Mouse (Mus musculus): ENCODE data around the gene Gm9857.
A peak's percentile ranks its signal among the peaks of the same experiment; 100 is the strongest.

Gm9857 gene

GRCm38 (mm10) chr3:108925677-108926076 is 14.6 kb downstream of the Gm9857 start:
- no peak for DNase-seq (ENCODE audit: low spot score in 2 of 2)

DNA sequence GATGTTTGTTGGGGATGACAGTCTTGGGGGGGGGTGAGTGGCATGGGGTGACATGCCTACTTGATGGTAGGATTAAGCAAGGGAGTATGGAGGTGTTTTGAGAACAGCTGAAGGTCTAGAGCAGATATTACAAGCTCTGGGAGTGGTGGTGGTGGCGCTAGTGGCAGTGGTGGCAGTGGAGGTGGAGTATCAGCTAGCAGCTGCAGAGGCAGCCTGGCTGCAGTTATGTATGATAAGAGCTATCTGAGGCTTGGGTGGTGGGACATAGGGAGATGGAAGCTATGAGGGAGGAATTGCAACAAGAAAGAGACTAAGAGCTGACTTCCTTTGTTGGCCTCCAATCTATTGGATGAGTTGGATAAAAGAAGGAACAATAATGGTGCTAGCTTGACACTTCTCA is 18.4 kb downstream of the Gm9857 start:
- DNase-seq (ENCODE audit: low spot score in 2 of 2): no peak

DNA sequence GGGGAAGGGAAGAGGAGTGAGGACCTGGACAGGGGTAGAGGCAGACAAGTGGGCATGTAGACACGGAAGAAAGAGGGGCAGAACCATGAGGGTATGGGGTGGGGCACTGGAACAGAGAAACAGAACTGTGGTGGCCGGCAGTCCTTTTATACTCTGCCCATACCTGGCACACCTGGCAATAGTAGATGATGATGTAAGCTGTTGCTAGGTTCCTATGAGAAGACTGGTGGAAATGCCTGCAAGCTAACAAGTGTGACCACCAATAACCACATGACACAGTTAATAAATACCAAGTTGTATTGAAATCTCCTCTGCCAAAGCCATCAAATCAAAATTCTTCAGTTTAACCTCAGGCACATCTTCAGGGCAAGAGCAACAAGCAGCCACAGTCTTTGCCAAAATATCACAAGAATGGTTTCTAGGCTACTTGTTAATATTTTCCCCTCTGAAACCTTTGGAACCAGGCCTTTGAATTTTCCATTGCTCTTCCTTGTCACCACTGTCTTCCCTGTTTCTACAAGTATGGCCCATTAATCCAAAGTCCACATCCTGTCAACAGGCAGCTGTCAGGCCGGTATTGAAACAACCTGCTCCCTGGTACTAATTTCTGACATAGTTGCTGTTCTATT is 19.7 kb downstream of the Gm9857 start:
- DNase-seq (ENCODE audit: low spot score in 2 of 2): no peak

- DNase-seq (ENCODE audit: low spot score in 2 of 2): no peak
Observed at GRCm38 (mm10) chr3:108918852-108919251, 21.4 kb downstream of the Gm9857 start.

DNA sequence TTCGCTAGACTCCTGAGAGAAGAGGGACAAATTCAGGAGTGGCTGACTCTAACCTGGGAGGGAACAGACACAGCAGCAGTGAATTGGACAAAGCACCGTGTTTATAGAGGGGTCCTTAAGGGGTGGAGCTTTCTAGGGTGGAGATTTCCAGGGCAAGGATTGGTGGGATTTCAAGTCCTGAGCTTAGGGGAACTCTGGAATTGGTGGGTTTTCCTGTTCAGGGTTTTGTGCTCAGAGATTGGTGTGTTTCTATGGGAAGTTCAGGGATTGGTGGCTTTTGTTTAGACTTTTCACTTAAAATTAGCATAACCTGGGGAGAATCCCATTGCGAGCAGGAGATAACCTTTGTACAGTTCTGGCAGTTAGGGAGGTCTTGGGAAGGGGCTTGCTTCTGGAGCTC is 22.3 kb downstream of the Gm9857 start:
- no peak for DNase-seq (ENCODE audit: low spot score in 2 of 2)

- DNase-seq (ENCODE audit: low spot score in 2 of 2): no peak
Observed at GRCm38 (mm10) chr3:108916857-108917256, 23.4 kb downstream of the Gm9857 start.

- no peak for DNase-seq (ENCODE audit: low spot score in 2 of 2)
Observed at GRCm38 (mm10) chr3:108915999-108916398, 24.2 kb downstream of the Gm9857 start.

DNA sequence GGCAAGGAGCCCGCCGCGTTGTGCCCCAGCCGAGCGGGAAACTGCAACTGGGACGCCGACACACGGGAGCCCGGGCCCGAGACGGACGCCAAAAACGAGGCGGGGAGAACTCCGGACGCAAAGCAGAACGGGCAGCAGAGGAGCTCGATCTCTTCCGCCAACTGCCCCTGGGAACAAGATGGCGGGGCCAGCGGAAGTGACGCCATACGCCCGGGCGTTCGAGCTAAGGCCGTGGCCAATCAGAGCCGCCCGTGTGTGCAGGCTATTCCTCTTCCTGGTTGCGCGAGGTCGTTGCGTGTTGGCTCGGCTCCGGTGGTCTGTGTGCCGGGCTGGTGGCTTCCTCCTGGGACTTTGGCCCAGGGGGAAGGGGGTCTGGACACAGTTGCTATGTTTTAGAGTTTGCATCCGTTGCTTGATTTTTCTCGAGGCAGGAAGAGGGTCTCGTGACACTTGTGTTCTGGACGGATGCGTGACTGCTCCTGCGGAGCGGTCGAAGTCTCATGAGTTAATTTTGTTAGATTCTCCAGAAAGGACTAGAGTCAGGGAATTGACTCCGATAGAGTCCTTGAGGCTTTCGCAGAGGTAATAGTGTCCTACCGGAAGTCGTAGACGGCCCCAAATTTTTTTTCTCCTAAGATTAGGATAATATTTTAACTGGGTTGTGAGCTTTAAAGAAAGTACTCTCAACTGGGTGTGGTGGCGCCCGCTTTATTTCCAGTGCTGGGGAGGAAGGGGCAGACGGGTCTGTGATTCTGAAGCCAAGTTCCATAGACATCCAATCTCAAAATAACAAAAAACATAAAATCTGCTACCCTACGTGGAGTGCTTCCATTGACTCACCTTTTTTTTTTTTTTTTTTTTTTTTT is 28.5 kb downstream of the Gm9857 start, which contains the start of gene Prpf38b:
Prpf38b (minus strand) TSS at position 180 of the 866 bp plus-strand sequence.
- DNase-seq (ENCODE audit: low spot score in 2 of 2): peak; percentile 83 to 93

GRCm38 (mm10) chr3:108911081-108911547 is 29.1 kb downstream of the Gm9857 start:
- peak; percentile 29 to 53 for DNase-seq (ENCODE audit: low spot score in 2 of 2)

GRCm38 (mm10) chr3:108910303-108911080 is 29.8 kb downstream of the Gm9857 start:
- no peak for DNase-seq (ENCODE audit: low spot score in 2 of 2)

DNA sequence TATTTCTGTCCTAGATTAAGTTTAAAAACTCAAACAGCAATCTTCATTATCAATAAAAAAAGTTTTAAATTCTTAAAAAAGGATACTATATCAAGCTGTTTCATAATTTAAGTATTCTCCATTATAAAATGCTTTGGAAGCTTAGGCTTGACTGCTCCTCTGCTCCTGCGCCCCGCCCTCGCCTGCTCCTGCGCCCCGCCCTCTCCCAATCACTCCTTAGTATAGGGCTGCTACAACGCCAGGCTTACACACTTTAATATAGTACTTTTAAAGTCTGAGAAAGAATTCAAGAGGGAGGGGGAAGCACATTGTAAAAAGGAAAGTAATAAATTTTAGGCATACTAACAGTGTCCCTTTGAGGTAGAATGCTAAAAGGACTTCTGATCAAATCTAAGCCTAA is 37.3 kb downstream of the Gm9857 start:
- DNase-seq (ENCODE audit: low spot score in 2 of 2): no peak

GRCm38 (mm10) chr3:108902038-108902437 is 38.2 kb downstream of the Gm9857 start:
- DNase-seq (ENCODE audit: low spot score in 2 of 2): no peak

DNA sequence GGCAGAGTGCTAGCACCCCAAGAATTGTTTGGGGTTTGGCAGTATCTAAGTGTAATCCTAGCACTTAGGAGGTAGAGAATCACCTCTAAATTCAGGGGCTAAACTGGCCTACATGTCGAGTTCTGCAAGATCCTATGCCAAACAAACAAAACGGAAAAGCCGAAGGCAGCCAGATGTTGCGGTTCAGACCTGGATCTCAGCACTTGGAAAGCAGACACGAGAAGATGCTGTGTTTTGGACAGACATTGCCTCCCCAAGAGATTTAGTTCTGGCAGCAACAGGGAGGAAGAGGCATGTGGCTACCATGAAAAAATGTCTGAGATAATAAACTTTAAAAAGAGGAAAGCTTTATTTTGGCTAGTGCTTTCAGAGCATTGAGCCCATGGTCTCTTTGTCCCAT is 39.6 kb downstream of the Gm9857 start:
- no peak for DNase-seq (ENCODE audit: low spot score in 2 of 2)

GRCm38 (mm10) chr3:108900147-108900546 is 40.1 kb downstream of the Gm9857 start:
- DNase-seq (ENCODE audit: low spot score in 2 of 2): no peak

GRCm38 (mm10) chr3:108898640-108899039 is 41.6 kb downstream of the Gm9857 start:
- no peak for DNase-seq (ENCODE audit: low spot score in 2 of 2)

DNA sequence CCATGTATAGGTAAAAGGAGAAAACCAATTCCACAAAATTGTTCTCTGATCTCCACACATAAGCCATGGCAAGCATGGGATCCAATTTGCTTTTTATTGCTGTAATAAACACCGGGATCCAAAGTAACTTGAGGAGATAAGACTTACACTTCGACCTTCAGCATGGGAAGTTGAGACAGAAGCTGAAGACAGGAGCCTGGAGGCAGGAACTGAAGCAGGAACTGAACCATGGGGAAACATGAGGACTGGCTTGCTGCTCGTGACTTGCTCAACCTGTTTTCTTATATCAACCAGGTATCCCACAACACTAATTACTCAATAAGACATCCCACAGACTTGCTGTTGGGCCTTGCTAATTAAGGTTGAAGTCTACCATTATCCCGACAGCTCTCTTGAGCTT is 47.3 kb downstream of the Gm9857 start:
- DNase-seq (ENCODE audit: low spot score in 2 of 2): no peak

DNA sequence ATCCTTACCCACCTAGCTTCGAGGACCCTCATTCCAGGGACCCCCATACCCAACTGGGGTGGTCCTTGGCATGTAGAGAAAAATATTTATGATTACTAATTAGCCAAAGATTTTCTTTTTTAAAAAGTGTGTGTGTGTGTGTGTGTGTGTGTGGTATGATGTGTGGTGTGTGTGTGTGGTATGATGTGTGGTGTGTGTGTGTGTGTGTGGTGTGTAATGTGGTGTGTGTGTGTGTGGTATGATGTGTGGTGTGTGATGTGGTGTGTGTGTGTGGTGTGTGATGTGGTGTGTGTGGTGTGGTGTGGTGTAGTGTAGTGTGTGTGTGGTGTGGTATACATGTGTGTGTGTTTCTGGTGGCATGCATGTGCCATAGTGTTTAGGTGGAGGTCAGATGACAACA is 48.2 kb downstream of the Gm9857 start:
- DNase-seq (ENCODE audit: low spot score in 2 of 2): no peak
